Mouse (Mus musculus) left cerebral cortex, adult 18-20 months (tissue): Measurements from ENCODE around the gene Ccnq. TPM values are rescaled to one million over a fixed set of nuclear protein-coding genes. Genes with fewer than 3 reads are reported as not detected.
"Not testable (repeated sequence)": the region's sequence is repeated elsewhere in the genome, so short reads cannot be mapped to it uniquely, and the experiment has no call there.

Source experiments
- DNase-seq, 2 experiments: peaks; one replicate each; pipeline ENCODE4 v3.0.0; 2021 to 2022; ENCODE audit warnings: low spot score in 2 of 2, mixed read lengths in 1 of 2
- total RNA-seq, 2 experiments: library from RNA; stranded (reverse); gene quantifications; 2 replicates each; pipeline ENCODE4 v1.2.3; 2021

Ccnq gene
- total RNA-seq, 2 experiments from 2014 or later: 16.1 to 16.7 TPM

- DNase-seq: peak; percentile 71 to 83
Observed at GRCm38 (mm10) chr11:78764304-78764703, 12.8 kb upstream of the Ccnq start.

- no peak for DNase-seq
Observed at GRCm38 (mm10) chr11:78762201-78762600, 10.7 kb upstream of the Ccnq start.

GRCm38 (mm10) chr11:78761086-78761485 lies 9.6 kb upstream of the Ccnq start:
- DNase-seq: no peak

GRCm38 (mm10) chr11:78755299-78755698 lies 3.8 kb upstream of the Ccnq start:
- no peak for DNase-seq

GRCm38 (mm10) chr11:78754177-78754576 lies 2.6 kb upstream of the Ccnq start:
- DNase-seq: not testable (repeated sequence)

- DNase-seq: no peak
Observed at GRCm38 (mm10) chr11:78753183-78753582, 1.7 kb upstream of the Ccnq start.

GRCm38 (mm10) chr11:78751843-78752203 lies 294 bp upstream of the Ccnq start:
- no peak for DNase-seq

GRCm38 (mm10) chr11:78746264-78746663 lies 5.3 kb downstream of the Ccnq start:
- peak in 1 of 2 experiments; percentile 14 for DNase-seq

GRCm38 (mm10) chr11:78745475-78745874 lies 6.1 kb downstream of the Ccnq start:
- no peak for DNase-seq

DNA sequence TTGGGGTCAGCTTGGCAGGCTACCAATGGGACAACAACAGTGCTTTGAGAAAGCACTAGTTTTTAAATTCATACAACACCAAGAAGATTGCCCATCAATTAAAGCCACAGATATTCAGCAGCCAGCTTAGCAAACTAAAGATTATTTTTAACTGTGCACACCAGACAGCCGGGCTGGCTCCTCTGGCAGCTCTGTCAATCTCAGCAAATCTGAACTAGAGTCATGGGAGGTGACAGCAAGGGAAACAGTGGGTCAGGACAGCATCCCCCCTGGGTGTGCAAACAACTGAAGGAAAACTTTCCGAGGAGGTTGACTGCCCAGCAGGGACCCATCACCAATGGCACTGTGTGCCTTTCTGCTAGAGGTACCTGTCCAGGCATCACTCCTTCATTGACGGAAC lies 9.1 kb downstream of the Ccnq start:
- no peak for DNase-seq

- no peak for DNase-seq
Observed at GRCm38 (mm10) chr11:78741958-78742357, 9.6 kb downstream of the Ccnq start.

DNA sequence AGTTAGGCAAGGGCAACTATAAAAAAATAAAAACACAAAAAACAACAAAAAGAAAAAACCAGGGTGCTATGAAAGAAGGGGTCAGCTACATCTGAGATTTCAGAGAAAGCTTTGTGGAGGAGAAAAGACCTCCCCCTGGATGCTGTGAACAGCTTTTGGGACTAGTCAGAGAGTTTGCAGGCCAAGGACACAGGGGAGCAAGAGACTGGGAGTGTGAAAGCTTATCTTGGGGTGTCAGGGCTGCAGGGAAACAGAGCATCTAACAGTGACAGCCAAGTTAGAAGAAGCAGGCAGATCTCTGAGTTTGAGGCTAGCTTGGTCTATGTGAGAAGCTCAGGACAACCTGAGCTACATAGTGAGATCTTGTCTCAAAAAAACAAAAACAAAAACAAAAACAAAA lies 12.2 kb downstream of the Ccnq start:
- no peak for DNase-seq

DNA sequence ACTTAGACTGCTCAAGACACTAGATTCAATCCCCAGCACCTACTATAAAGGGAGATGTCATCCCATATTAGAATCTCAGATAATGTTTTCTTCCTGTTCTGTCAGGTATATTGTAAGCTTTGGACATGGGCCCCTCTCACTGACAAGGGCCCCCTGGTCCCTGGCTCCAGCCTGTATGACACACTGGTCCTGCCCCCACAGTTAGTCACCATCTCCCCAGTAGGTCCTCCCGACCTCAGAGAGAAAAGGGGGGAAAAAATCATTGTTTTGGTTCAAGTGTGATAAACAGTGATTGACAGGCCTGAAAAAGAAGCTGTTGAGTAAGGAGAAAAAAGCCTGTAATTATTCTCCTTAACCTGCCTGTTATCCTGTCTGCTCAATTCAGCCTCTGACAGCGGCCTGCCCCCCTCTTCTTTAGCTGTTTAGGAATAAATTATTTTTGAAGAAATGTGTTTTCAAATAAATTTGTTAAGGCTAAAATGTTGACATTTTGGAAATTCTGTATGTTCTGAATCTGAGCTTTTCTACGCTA lies 14.6 kb downstream of the Ccnq start:
- DNase-seq: no peak

DNA sequence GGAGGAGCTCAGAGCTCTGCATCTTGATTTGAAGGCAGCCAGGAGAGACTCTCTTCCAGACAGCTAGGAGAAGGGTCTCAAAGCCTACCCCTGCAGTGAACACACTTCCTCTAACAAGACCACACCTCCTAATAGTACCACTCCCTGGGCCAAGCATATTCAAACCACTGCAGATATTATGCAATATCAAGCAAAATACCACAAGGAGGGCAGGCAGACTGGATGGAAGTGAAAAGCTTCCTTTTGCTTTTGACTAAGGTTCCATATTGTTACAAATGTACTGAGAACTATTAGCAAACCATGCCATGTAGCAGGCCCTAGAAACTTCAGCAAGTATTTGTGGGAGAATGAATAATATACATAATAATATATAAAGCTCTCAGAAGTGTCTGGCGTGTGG lies 16.4 kb downstream of the Ccnq start:
- no peak for DNase-seq

DNA sequence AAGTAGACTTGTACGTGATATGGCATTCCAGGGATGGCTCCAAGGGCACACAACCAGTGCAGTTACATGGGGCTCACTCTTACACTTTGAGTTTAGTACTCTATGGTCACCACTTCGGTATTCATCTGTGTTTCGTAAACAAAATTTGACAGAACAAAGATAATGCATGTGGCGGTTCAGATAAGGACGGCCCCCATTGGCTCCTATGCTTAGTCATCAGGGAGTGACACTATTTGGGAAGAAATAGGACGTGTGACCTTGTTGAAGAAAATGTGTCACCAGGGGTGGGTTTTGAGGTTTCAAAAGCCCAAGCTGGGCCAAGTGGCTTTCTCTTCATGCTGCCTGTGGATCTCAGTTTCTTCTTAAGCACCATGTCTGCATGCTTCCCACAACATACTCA lies 18.9 kb downstream of the Ccnq start:
- no peak for DNase-seq

DNA sequence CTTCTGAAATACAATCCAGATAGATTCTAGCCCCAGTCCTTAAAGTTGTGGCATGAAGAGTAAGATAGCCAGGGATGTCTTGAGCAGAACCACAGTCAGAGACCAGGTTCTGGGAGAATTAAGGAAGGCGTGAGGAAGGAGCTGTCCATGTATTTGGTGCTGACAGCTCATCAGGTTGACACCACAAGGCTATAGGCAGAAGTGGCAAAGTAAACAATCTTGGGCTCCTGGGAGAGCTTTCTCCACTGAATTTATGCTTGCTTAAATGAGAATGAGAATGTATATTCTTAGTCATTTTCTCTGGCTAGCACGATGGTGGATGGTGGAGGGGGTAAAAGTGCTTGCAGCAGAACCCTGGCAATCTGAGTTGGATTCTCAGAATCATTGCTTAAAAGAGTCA lies 20.6 kb downstream of the Ccnq start:
- DNase-seq: no peak

- no peak for DNase-seq
Observed at GRCm38 (mm10) chr11:78728041-78728440, 23.5 kb downstream of the Ccnq start.

GRCm38 (mm10) chr11:78726366-78726765 lies 25.2 kb downstream of the Ccnq start:
- DNase-seq: peak; percentile 65 to 69

- DNase-seq: no peak
Observed at GRCm38 (mm10) chr11:78724792-78725191, 26.7 kb downstream of the Ccnq start.

DNA sequence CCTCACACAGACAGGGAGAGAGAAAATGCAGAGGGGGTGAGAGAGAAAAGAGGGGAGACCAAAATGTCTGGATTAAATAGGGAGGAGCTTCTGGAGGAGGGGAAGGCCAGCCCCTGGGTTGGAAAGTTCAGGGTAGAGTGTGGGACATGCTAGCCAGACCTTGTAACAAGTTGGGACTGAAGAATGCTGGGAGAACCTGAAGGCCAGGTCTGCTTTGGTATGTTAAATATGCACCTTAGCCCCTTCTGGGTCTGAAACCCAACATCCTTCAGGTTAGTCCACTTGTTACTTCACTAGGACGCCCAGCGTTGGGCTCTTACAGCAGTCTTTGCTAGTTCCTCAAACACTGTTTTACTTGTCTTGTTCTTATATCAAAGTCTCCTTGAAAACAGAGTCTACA lies 30.1 kb downstream of the Ccnq start:
- DNase-seq: no peak

GRCm38 (mm10) chr11:78717655-78718054 lies 33.9 kb downstream of the Ccnq start:
- no peak for DNase-seq

DNA sequence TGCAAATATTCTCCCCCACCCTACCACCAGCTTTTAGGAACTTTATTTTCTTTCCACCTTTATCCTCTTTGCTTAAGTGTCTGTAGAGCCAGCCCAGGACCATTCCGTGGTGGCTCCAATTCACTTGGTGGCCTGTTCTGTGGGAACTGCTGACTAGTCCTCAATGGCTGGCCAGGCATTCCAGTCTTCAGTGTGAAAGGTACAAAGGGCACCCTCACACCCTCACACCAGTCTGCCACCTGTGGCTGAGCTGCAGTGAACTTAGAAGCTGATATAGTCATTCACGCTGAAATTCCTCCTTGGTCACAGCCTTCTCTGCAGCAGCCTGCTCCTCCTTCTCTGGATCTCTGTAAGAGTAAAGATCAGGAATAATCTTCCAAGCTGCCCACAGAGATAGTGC lies 42.9 kb downstream of the Ccnq start:
- no peak for DNase-seq

GRCm38 (mm10) chr11:78706026-78706425 lies 45.5 kb downstream of the Ccnq start:
- no peak for DNase-seq

DNA sequence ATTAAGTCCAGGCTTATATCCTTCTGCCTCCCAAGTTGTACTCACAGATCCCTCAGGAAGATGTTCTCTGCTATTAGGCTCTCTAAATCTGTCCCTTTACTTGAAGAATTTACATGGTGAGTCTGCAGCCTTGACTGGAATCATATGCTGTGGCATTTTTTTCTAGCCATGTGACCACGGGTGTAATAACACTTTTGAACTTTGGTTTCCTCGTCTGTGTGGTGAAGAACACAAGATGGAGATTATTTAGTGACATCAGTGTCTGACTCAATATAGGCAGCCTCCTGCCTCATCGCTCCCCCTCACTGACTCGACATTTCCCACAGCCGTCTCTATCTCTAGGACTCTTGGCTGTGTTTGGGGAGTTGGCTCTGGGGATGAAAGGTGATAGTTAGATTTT lies 48.4 kb downstream of the Ccnq start:
- DNase-seq: no peak
